Mouse (Mus musculus) splenic B cell, adult 2 months (primary cell): ENCODE measurements around the gene Nop14.

Experiments used
- DNase-seq: peaks from one replicate; pipeline ENCODE4 v3.0.0-alpha.2; 2011; ENCODE audit warnings: low read depth, low spot score
- H3K27me3 ChIP-seq: 2 replicates; pipeline ENCODE4 v1.6.1; 2012; ENCODE audit warnings: mild to moderate bottlenecking, low read length, moderate library complexity, mixed read lengths; ENCODE audit not compliant: control insufficient read depth, poor library complexity, insufficient read depth, severe bottlenecking
- H3K36me3 ChIP-seq: 2 replicates; pipeline ENCODE4 v1.6.1; 2012; ENCODE audit warnings: mild to moderate bottlenecking, low read length, moderate library complexity, mixed read lengths; ENCODE audit not compliant: control insufficient read depth, poor library complexity, insufficient read depth, severe bottlenecking

The Nop14 gene

GRCm38 (mm10) chr5:34659686-34660590 lies at the start of gene Nop14, which contains the start of gene Grk4:
Gene Nop14 (minus strand): TSS chr5:34660148.
Gene Grk4 (plus strand): TSS chr5:34660379.
- peaks cover 4% of the 10 kb centered on the region; the same call in 1 of the 2 replicates for H3K36me3 ChIP-seq
- no peaks in the 10 kb centered on the region for H3K27me3 ChIP-seq
- peak; percentile 100 for DNase-seq

GRCm38 (mm10) chr5:34708436-34708835 lies 48.5 kb upstream of the Nop14 start:
- H3K36me3 ChIP-seq = no peaks in the 10 kb centered on the region
- H3K27me3 ChIP-seq = no peaks in the 10 kb centered on the region
- no peak for DNase-seq

- Histone ChIP-seq H3K36me3 (no peaks in the 10 kb centered on the region), H3K27me3 (no peaks in the 10 kb centered on the region)
- no peak for DNase-seq
Measured at GRCm38 (mm10) chr5:34695521-34695920, 35.6 kb upstream of the Nop14 start.

- H3K27me3 ChIP-seq = no peaks in the 10 kb centered on the region
Measured at GRCm38 (mm10) chr5:34692782-34693181, 32.8 kb upstream of the Nop14 start.

GRCm38 (mm10) chr5:34689868-34690267 lies 29.9 kb upstream of the Nop14 start:
- Histone ChIP-seq H3K36me3 (no peaks in the 10 kb centered on the region), H3K27me3 (no peaks in the 10 kb centered on the region)
- DNase-seq = no peak

More at GRCm38 (mm10) chr5:34692782-34693181, 32.8 kb upstream of the Nop14 start:
- H3K36me3 ChIP-seq = no peaks in the 10 kb centered on the region
- DNase-seq = no peak

- DNase-seq = peak; percentile 18
- H3K27me3 ChIP-seq = no peaks in the 10 kb centered on the region
- H3K36me3 ChIP-seq = no peaks in the 10 kb centered on the region
Measured at GRCm38 (mm10) chr5:34670280-34670679, 10.3 kb upstream of the Nop14 start.

GRCm38 (mm10) chr5:34669493-34669892 lies 9.5 kb upstream of the Nop14 start:
- Histone ChIP-seq H3K27me3 (no peaks in the 10 kb centered on the region), H3K36me3 (no peaks in the 10 kb centered on the region)
- DNase-seq = no peak

GRCm38 (mm10) chr5:34663231-34663630 lies 3.3 kb upstream of the Nop14 start:
- H3K27me3 ChIP-seq = no peaks in the 10 kb centered on the region
- no peak for DNase-seq
- H3K36me3 ChIP-seq = no peaks in the 10 kb centered on the region

GRCm38 (mm10) chr5:34661909-34662308 lies 2.0 kb upstream of the Nop14 start:
- Histone ChIP-seq H3K27me3 (no peaks in the 10 kb centered on the region), H3K36me3 (peaks cover 4% of the 10 kb centered on the region; the same call in 1 of the 2 replicates)
- DNase-seq = no peak

- Histone ChIP-seq H3K27me3 (no peaks in the 10 kb centered on the region), H3K36me3 (peaks cover 4% of the 10 kb centered on the region; the same call in 1 of the 2 replicates)
- no peak for DNase-seq
Measured at GRCm38 (mm10) chr5:34660591-34661130, 713 bp upstream of the Nop14 start.

- Histone ChIP-seq H3K36me3 (peaks cover 13% of the 10 kb centered on the region), H3K27me3 (no peaks in the 10 kb centered on the region)
- DNase-seq = no peak
Measured at GRCm38 (mm10) chr5:34657556-34657955, 2.4 kb downstream of the Nop14 start.

- no peak for DNase-seq
- no peaks in the 10 kb centered on the region for H3K27me3 ChIP-seq
- peaks cover 15% of the 10 kb centered on the region for H3K36me3 ChIP-seq
Measured at GRCm38 (mm10) chr5:34654881-34655280, 5.1 kb downstream of the Nop14 start.

- peaks cover 18% of the 10 kb centered on the region for H3K36me3 ChIP-seq
- no peaks in the 10 kb centered on the region for H3K27me3 ChIP-seq
- no peak for DNase-seq
Measured at GRCm38 (mm10) chr5:34652961-34653360, 7.0 kb downstream of the Nop14 start.

GRCm38 (mm10) chr5:34647581-34647980 lies 12.4 kb downstream of the Nop14 start:
- Histone ChIP-seq H3K36me3 (peaks cover 8% of the 10 kb centered on the region), H3K27me3 (no peaks in the 10 kb centered on the region)
- DNase-seq = peak; percentile 87

GRCm38 (mm10) chr5:34642932-34643331 lies 17.0 kb downstream of the Nop14 start:
- peak; percentile 80 for DNase-seq
- Histone ChIP-seq H3K36me3 (peaks cover 5% of the 10 kb centered on the region), H3K27me3 (no peaks in the 10 kb centered on the region)
